Mouse (Mus musculus): Measurements from ENCODE around the gene Mlana.

Gene Mlana

DNA sequence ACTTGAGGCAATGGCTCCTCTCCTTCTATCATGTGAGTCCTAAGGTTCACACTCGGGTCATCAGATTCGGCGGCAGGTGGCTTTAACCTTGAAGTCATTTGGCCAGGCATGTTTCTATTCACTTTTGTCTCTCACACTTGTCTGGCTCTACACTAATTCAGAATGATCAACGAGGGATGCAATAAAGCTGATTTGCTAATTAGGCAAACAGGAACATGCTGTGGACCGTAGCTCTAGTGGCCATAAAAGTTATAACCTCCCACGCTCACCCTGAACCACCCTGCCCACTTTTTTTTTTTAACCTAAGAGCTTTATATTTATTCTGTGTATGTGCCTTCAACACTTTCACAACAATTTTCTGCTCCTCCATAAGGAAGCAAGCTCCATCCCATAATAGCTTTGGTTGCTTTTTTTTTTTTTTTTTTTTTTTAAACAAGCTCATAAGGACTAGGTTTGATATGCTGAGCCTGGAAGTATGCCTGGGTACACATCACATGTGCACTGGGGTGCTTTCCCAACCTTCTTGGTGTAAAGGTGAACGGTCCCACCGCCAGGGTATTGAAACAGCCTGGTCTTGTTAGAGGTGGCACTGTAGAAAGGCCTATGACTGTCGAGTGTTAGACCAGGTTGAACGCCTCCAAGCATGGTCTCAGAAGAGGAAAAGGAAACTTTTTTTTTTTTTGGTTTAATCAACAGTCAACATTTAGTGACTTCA is 21.0 kb upstream of the Mlana start:
- DNase-seq = peak in 1 of 2 experiments; percentile 13

DNA sequence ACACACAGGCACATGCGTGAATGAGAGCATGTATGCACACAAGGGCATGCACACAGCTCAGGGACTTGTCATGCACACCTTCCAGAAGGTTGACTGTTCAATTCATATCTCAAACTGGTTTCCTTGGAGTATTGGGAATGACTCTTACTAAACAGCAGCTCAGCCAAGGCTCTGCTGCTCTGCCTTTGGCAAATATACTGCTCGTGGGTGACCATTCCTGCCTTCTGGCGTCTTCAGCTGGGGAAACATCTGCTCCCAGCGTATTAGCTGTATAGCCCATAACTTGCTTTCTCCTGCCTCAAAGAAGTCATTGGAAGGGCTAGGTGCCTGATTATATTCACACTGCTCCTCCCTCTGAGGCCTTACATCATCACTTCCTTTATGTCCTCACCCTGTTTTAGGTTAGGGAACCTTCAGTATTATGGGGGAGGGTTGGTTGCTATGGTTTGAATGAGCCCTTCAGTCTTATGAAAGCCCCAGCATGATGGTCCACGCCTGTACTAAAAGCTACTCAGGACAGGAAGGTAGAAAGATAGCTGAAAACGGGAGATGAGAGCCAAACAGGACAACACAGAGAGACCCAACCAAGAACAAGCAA is 19.3 kb upstream of the Mlana start:
- DNase-seq = no peak

DNA sequence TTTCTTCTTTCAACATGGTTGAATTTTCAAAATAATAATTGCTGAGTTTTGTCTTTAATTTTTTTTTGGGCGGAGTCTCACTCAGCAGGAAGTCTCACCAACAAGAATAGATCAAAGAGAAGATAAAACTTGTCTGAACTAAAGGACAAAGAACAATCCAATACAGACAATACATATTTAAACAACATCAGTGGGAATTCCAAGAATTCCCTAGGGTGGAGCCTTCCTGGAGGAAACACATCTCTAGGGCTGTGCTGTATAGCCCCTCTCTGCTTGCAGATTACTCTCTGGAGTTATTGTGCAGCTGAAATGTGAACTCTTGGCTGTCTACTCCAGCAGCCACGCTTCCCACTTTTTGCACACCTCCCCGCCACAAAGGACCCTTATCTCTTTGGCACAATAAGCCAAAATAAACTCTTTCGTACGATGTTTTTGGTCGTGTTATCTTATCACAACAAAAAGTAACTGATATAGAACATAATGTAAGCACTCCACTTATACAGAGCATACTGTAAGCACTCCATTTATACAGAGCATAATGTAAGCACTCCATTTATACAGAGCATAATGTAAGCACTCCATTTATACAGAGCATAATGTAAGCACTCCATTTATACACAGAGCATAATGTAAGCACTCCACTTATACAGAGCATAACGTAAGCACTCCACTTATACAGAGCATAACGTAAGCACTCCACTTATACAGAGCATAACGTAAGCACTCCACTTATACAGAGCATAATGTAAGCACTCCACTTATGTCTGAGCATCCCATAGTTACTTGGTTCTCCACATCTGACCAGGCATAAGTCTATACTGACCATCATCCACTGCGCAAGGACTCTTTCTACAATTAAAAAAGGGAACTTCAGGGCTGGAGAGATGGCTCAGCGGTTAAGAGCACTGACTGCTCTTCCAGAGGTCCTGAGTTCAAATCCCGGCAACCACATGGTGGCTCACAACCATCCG is 17.2 kb upstream of the Mlana start:
- DNase-seq = no peak

DNA sequence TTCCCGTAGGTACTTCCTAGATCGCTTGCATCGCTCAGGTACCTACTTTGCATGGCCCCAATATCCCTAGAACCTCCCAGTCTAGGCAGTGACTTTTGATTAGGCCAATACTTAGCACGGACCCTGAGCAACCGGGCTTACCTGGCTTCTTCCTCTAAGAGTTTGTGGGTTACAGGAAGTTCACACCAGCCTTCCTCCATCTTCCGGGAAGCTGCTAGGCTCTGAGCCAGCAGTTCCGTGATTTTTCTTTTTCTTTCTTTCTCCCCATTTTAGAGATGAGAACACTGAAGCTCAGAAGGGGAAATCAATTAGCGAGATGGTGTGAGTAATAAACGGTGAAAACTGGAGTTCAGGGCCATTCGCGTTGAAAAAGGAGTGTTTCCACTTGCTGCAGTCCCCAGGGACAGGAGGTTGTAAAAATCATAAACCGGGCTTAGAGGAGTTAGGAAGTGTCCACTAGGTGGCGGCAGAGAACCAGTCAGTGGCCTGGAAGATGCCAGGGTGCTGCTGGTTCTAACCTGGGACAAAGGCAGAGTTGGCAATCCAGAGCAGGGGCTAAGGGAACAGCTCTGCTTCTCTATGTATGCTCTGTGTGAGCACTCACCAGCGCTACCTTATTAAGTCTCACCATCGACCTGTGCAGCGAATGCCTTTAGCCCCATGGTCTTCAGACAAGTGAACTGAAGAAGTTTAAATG is 13.6 kb upstream of the Mlana start:
- DNase-seq = peak; percentile 83 to 86

DNA sequence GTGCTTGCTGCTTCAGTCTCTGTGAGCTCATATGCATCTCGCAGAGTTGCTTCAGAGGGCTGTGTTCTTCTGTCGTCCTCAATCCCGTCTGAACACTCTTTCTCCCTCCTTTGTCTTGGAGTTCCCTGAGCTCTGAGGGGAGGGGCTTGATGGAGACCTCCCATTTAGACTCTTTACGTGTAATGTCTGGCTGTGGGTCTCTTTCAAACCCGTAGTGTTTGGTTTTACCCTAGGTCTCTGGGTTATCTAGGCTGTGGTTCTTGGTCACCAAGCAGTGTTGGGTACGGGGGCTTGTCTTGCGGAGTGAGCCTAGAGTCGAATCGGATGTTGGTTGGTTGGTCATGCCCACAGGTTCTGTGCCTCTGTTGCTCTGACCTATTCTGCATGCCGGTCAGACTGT is 2.6 kb upstream of the Mlana start:
- no peak for DNase-seq

DNA sequence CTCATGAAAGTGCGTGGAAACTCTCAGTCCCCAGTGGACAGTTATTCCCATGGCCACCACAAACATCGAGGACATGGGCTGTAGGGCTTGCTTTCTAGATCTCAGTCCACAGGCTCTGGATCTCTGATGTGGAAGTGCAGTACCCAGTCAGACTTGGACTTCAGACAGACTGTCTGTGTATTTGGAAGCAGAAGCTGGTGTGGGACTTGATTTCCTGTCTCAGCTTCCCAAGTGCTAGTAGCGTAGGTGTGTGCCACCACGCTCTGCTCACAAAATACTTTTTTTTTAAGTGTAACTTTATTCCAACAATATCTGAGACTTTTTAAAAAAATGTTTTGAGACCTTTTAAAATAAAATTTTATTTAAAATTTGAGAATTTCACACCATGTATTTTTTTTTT is 1.3 kb upstream of the Mlana start:
- no peak for DNase-seq

DNA sequence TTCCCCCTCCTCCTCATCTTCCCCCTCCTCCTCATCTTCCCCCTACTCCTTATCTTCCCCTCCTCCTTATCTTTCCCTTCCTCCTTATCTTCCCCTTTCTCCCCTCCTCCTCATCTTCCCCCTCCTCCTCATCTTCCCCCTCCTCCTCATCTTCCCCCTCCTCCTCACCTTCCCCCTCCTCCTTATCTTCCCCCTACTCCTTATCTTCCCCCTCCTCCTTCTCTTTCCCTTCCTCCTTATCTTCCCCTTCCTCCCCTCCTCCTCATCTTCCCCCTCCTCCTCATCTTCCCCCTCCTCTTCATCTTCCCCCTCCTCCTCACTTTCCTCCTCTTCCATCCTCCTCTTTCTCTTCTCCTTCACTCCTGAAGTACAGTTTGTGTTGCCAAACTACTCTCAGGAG is 784 bp upstream of the Mlana start:
- no peak for DNase-seq

DNA sequence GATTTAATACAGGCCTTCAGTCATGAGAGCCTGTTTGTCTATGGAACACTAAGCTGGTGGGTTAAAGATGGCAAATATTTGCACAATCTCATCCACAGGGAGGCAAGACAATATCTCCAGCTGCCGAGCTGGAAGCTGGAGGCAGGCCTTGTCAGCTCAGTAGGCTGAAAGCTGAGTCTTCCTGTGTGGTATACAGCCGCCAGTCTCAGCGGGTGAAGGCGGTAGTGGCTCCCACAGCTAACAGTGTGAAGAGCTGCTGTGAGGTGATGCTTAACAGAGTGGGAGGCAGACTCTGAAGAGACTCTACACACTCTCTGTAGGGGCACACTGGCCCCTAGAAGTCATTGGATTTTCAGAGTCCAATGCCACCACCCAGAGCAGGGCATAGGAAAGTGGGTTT is 4.1 kb downstream of the Mlana start:
- no peak for DNase-seq

DNA sequence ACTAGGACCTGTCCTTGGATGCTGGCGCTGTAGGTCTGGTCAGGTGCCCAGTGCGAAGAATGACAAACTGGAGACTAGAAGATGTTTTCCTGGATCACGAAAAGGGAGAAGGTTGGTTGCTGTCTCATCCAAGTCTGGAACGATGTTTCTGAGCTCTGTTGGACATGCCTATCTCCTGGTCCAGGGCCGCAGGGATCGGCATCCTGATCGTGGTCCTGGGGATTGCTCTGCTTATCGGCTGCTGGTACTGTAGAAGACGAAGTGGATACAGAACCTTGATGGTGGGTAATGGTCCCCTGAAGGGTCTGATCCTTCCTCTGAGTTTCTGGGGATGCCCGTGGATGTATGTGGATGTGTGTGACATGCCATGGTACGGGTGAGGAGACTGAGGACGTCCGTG is 6.8 kb downstream of the Mlana start:
- DNase-seq = no peak

DNA sequence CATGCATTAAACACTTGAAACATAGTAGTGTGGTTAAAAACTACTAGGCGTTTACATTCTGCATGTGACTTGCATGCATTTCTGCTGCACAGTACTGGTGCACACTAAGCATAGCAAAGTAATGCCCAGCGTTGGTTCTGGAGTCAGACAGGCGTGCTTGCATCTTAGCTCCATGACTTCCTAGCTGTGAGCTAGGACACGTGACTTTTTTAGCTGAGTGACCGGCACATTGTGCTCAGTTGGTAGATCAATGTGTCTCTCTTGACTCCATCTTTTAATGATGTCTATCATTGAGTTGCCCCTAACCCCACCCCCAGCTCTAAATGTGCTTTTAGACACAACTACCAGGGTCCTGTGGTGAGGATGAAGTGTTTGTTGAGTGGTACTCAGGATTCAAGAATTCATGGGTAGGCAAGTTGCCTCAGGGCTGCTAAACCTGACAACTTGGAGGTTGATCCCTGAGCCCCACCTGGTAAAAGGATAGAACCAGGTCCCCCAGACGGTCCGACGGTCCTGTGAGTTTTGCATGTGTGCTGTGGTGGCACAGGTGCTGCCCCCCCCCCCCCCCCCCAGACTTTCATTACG is 9.8 kb downstream of the Mlana start:
- DNase-seq = no peak

DNA sequence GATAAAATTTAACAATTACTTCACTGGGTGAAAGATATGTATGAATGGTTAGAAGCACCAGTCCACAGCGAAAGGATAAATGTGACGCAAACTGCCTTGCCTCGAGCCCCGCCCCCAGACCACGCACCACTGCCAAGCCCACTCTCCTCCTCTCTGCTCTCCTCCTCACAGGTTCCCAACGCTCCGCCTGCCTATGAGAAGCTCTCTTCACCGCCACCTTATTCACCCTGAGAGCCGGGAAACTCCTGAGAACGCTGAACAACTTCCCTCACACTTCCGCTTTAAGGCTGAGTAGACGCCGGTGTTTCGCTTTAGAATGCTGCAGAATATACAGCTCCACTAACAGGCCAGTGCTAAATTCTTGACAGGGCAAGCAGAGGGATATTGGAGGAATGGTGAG is 10.4 kb downstream of the Mlana start:
- peak in 1 of 2 experiments; percentile 25 for DNase-seq

DNA sequence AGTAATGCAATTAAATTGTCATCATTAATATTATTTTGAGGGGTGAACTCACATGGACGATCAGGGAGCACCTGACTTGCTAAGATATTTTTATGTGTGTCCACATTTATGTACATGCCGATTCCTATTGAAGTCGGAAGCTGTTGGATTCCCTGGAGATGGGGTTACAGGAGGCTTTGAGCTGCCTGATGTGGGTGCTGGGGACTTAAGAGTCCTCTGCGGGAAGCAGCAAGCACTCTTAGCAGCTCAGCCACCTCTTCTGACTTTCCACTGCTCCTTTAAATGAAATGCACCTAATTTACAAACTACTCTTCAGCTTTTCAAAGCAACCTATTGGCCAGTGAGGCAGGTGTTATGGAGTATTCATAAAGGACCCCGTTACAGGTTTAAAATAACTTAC is 10.8 kb downstream of the Mlana start:
- DNase-seq = no peak

DNA sequence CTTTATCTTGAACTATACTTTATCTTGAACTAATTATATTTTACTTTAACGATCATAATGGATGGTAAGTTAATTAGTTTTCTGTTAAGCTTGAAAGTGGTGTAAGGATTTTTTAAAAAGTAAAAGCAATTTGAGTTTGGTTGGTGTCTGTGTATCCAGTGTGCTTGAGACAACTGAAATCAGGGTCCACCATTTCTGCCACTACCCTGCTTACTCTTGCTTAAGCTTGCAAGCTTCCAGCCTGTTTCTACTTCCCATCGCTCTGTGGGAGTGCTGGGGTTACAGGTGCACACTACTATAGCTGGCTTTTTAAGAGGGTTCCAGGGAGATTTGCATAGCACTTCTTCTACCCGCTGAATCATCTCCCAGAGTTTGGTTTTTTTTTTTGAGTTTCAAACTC is 11.8 kb downstream of the Mlana start:
- no peak for DNase-seq

DNA sequence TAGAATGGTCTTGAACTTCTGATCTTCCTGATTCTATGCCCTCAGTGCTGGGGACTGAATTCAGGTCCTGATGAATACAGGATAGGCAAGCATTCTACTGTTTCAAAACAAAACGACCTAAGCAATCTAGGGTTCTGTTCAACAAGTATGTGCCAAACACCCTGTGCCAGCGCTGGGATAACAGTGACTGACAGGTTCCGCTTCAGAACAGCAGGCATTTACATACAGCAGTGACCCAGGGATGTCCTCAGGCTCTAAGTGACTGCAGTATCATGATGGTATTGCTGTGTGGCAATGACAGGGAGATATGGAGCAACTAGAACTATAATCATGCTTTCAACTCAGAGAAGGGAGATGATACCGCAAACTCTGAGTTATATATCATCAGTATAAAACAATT is 15.8 kb downstream of the Mlana start:
- DNase-seq = no peak

DNA sequence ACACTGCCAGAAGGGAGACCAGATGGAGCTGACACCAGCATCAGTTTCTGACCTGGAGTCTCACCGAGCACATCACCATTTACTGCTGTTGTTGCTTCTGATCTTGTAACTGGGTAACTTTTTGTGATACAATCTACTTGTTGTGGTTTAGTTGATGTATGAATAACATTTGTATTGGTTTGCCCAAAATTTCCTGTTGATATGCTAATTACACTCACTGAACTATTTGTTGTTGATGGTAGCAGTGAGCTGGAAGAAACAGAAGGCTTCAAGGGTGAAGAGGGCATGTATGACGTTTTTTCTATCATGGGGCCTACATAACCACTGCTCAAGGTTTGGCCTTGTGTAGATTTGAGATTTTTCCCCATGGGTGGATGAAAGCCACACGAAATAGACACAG is 20.2 kb downstream of the Mlana start:
- no peak for DNase-seq

DNA sequence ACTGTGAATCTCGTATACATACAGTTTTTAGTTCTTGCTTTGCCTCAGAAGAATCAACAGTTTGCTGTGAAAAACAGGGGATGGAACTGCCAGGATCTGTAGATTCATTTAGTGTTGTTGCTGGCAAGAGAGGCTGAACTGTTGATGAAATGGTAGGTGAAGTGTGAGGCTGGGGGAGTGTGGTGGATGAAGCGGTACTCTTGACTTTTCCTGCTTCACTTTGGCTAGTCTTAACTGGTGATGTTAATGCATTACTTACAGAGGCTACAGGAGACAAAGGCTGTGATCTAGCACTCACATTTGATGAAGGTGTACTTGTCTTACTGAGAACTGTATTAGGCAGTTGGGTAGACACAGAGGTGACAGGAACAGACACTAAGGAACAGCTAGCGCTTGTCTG is 20.9 kb downstream of the Mlana start:
- DNase-seq = no peak

DNA sequence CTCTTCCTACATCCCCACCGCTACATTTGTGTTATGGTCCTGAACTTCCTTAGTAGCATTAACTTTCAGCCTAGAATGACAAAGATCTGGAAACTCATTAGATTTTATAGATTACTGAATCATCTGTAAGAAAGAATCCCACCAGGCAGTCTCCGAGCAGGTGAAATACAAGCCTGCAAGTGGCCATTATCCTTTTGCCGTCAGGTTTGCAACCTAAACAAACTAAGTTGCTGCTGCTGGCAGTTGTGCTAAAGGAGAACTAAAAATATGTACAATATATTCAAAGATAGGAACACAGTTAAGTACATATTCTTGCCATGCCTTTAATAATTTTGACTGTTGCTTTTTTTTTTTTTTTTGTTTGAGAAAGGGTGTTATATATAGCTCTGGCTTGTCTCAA is 37.8 kb downstream of the Mlana start:
- DNase-seq = no peak

DNA sequence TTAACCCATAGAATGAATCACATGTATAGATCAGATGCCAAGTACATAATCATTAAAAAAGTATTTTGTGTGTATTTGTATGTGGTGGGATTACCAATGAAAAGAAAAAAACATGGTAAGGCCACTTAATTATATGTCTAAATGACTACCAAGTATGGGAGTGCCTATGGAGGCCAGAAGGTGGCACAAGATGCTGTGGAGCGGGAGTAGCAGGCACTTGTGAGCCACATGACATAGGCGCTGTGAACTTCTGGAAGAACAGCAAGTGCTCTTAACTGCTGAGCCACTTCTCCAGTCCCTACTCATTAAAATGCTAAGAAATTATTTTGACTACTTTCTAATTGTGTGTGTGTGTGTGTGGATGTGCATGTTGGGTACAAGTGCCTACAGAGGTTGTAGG is 42.0 kb downstream of the Mlana start:
- peak; percentile 6 to 12 for DNase-seq

DNA sequence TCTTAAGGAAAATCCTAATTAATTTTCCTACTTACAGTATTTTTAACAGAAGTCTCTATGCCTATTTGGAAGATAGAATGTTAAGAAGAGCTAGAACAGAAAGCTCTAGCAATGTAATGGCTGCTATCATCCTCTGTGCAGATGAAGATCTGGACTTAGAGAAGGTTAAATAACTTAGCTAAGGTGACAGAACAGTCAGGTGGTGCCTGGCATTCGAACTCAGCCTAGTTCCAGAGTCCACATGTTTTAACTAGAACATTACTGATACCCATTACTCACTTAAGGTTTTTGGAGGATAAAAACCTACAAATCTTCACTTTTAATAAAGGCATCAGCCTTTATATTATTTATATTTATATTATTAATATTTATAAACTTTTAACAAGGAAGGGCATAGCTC is 43.0 kb downstream of the Mlana start:
- no peak for DNase-seq

DNA sequence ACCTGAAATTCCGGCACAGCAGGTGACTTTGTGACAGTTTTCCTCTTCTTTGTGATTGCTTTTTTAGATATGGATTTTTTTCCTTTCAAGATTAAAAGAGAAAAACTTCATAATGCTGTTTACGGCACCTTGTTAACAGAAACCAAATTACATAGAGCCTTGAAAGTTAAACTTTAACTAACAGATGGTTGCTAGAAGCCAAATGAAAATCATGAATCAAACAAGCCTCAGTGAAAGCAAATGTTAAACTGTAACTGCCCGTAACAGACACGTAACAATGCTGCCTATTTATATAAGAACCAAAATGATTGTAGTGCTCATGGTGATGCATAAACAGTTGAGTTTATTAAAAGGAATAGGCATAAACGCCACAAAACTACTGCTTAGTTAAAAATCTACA is 45.9 kb downstream of the Mlana start:
- DNase-seq = no peak

DNA sequence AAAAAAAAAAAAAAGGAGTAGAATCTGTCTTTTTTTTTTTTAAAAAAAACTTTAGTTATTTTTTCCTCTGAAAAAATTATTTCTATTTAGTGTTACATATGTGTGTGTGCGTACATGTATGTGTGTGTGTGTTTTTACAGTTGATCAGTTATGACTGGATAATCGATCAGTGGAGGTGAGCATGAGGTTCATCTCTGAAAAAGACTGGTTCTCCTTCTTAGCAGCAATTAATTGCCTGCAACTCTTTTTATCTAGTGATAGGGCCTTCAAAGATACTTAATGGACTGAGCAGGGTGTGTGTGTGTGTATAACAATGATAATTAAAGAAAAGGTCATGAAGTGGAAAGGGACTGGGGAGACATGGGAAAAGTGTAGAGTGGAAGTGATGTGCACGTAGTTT is 53.4 kb downstream of the Mlana start:
- DNase-seq = no peak

DNA sequence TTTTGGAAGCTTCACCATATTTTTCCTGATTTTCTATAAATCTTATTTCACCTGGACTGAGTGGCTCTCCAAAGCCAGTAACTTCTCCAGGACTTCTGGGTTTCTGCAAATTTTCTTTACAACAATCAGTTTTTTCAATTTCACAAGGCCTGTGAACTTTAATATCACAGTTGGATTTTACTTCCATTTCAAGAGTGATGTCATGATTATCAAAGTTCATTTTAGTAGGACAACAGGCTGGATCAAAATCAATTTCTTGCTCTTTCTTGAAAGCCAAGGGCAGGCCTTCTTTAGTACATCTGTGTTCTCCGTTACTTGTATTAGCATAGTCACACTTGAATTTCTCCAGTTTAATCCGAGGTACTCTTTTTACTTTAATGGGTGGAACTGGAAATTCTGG is 56.3 kb downstream of the Mlana start:
- no peak for DNase-seq

All from kidney, postnatal 4 days (tissue).